Mouse (Mus musculus): ENCODE data around the gene Smg8. TPM values are rescaled to one million over a fixed set of nuclear protein-coding genes. Genes with fewer than 3 reads are reported as not detected.

The Smg8 gene
- polyA plus RNA-seq, 1 experiment, result 28.9 TPM

DNA sequence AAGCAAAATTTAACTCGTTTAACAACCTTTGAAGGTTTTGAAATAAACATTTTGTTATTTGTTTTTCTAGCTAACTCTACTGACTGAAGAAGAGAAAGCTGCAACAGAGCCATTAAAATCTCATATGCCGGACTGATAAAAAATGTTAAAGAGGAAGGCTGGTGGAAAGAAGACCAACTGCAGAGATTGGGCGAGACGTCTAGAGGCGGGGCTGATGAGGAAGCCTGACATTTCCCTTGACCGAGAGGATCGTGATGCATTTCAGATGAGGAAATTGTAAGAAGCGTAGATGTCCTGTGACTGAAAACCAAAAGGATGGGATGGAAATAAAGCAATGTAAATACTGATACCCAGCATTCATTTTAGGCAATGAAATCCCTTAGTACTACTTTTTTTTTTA, 35.3 kb upstream of the Smg8 start:
- no peaks in the 10 kb centered on the region for H3K4me1 ChIP-seq (ENCODE audit: control insufficient read depth, insufficient read depth, low read length)
- no peaks in the 10 kb centered on the region for H3K27me3 ChIP-seq (ENCODE audit: control insufficient read depth, insufficient read depth, low read length, poor library complexity, severe bottlenecking)
- no peak for TF ChIP-seq EP300 (IDR thresholded peaks at IDR 0.05; ENCODE audit: insufficient read depth, low read depth, low read length)
- no peak for TF ChIP-seq POLR2A (IDR thresholded peaks at IDR 0.05; ENCODE audit: insufficient read depth, low read length)
- TF ChIP-seq CTCF (IDR thresholded peaks at IDR 0.05; ENCODE audit: low read depth, low read length), result no peak
- no peak overlapping the region for H3K27ac ChIP-seq (ENCODE audit: insufficient read depth, low read length)
- peaks cover 42% of the 10 kb centered on the region for H3K36me3 ChIP-seq (ENCODE audit: control insufficient read depth, insufficient read depth, low read length, poor library complexity, severe bottlenecking)
- H3K9ac ChIP-seq (ENCODE audit: low read depth, poor library complexity, severe bottlenecking), result no peak overlapping the region
- H3K4me3 ChIP-seq (ENCODE audit: low read depth, low read length), result no peak overlapping the region
- no peaks in the 10 kb centered on the region for H3K9me3 ChIP-seq (replicated peaks; ENCODE audit: control insufficient read depth, insufficient read depth, low read length, poor library complexity, severe bottlenecking)

DNA sequence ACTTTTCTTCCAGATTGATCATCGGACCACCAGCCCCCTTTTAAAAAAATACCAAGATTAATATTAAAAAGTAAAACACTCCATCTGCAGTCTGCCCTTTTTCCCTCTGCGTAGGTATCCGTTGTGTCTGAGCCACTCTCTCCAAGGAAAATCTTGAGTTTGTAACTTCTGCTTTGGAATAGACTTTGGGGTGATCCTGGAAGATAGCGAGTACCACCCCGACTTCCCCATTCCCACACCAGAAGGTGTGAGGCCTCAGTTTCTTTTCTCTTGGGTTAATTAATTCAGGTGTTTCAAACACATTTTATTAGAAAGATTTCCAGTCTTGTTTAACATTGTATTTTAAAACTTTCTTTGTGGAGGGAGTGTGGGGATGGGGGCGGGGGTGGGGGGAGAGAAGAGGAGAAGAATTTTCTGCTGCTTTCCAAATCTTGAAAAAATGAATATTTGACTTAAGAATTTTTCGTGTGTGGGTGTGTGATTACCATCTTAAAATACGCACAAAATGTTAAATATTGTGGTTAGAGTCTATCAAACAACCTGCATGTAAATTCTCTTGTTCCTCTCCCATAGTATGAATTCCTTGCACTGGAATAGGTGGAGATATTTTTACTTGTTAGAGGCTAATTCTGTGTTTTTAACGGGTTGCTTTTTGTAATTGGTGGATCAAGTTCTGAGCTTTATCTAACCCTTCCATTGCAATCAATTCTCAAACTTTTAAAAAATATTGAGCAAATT, 23.8 kb upstream of the Smg8 start:
- Histone ChIP-seq H3K36me3 (ENCODE audit: control insufficient read depth, insufficient read depth, low read length, poor library complexity, severe bottlenecking) (peaks cover 37% of the 10 kb centered on the region), H3K27ac (ENCODE audit: insufficient read depth, low read length) (no peak overlapping the region), H3K4me3 (ENCODE audit: low read depth, low read length) (peak overlapping the region; percentile 95), H3K4me1 (ENCODE audit: control insufficient read depth, insufficient read depth, low read length) (no peaks in the 10 kb centered on the region), H3K9ac (ENCODE audit: low read depth, poor library complexity, severe bottlenecking) (peak overlapping the region; percentile 91), H3K27me3 (ENCODE audit: control insufficient read depth, insufficient read depth, low read length, poor library complexity, severe bottlenecking) (no peaks in the 10 kb centered on the region), H3K9me3 (replicated peaks; ENCODE audit: control insufficient read depth, insufficient read depth, low read length, poor library complexity, severe bottlenecking) (no peaks in the 10 kb centered on the region)
- TF ChIP-seq EP300 (IDR thresholded peaks at IDR 0.05; ENCODE audit: insufficient read depth, low read depth, low read length) (no peak), CTCF (IDR thresholded peaks at IDR 0.05; ENCODE audit: low read depth, low read length) (no peak), POLR2A (IDR thresholded peaks at IDR 0.05; ENCODE audit: insufficient read depth, low read length) (no peak)

DNA sequence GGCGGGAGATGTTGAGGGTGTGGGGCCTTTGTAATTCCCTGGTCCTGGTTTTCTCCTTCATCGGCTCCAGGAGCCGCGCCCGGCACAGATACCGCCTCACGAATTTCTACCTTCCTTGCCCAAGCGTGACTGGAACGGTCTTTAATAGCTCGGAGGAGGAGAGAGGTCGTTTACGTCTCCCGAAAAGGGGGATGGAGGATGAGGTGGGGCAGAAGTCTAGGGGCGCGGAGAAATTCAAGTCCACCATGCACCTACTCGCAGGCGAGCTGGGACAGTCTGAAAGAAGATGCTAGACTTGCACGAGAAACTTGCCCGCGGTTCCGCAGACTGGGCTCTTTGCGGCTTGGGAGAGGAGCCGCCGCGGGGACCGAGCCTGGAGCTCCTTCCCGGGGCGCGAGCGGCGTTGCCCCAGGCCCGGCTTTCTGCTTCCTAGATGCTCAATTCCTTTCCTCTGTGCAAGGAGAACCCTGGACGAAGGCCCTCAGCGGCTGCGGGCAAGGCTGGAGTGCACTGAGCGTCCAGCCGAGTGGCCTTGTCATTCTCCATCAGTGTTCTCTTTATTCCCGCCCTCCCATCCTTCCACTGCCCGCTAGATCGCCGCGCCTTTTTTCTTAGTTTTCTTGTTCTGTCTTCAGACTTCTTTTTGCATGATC, 23.1 kb upstream of the Smg8 start:
- no peaks in the 10 kb centered on the region for H3K27me3 ChIP-seq (ENCODE audit: control insufficient read depth, insufficient read depth, low read length, poor library complexity, severe bottlenecking)
- H3K4me1 ChIP-seq (ENCODE audit: control insufficient read depth, insufficient read depth, low read length), result no peaks in the 10 kb centered on the region
- H3K9me3 ChIP-seq (replicated peaks; ENCODE audit: control insufficient read depth, insufficient read depth, low read length, poor library complexity, severe bottlenecking), result no peaks in the 10 kb centered on the region
- peak overlapping the region; percentile 80 for H3K27ac ChIP-seq (ENCODE audit: insufficient read depth, low read length)
- H3K9ac ChIP-seq (ENCODE audit: low read depth, poor library complexity, severe bottlenecking), result peak overlapping the region; percentile 91
- TF ChIP-seq EP300 (IDR thresholded peaks at IDR 0.05; ENCODE audit: insufficient read depth, low read depth, low read length) (0 out of 2 replicates have a peak, but pooled peaks have one; percentile 1), CTCF (IDR thresholded peaks at IDR 0.05; ENCODE audit: low read depth, low read length) (no peak), POLR2A (IDR thresholded peaks at IDR 0.05; ENCODE audit: insufficient read depth, low read length) (no peak)
- H3K36me3 ChIP-seq (ENCODE audit: control insufficient read depth, insufficient read depth, low read length, poor library complexity, severe bottlenecking), result peaks cover 38% of the 10 kb centered on the region
- peak overlapping the region; percentile 95 for H3K4me3 ChIP-seq (ENCODE audit: low read depth, low read length)

DNA sequence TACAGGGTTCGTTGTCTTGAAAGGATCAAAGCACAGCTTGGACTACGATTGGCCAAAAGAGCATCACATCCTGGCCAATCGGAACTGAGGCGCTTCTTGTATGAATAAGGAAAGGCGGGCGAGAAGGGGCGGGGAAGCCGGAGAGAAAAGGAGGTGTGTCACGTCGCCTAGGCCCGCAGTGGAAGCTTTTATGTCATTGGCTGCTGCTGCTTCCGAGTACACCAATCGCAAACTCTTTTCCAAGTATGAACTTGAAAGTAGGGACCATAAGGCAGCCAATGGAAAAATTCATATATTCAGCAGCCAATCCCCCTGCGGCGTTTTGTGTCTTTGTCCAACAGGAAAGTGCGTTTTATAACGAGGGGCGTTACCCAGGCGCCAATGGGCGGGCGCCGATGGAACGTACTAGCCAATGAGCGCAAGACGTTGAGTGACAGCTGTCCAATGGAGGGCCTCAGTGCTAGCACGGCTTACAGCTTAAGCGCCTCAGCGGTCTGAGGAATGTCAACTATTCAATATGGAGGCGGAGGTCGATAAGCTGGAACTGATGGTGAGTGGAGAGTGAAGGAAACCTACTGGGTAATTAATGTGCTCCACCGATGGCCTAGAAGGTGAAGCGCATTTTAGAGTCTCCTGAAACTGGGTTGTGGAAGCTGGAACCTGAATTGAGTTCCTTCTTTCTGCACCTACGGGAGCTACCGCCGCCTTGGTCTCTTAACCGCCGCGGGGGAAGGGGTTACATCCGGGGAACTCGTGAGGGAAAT, 22.4 kb upstream of the Smg8 start, which contains the start of gene Ska2:
Ska2 (plus strand) TSS at position 480 of the 764 bp plus-strand sequence.
- Histone ChIP-seq H3K4me3 (ENCODE audit: low read depth, low read length) (peak within 1 kb of the TSS; percentile 98), H3K9me3 (replicated peaks; ENCODE audit: control insufficient read depth, insufficient read depth, low read length, poor library complexity, severe bottlenecking) (no peaks in the 10 kb centered on the region), H3K9ac (ENCODE audit: low read depth, poor library complexity, severe bottlenecking) (peak within 1 kb of the TSS; percentile 93), H3K4me1 (ENCODE audit: control insufficient read depth, insufficient read depth, low read length) (no peaks in the 10 kb centered on the region), H3K27ac (ENCODE audit: insufficient read depth, low read length) (peak within 1 kb of the TSS; percentile 80), H3K27me3 (ENCODE audit: control insufficient read depth, insufficient read depth, low read length, poor library complexity, severe bottlenecking) (no peaks in the 10 kb centered on the region), H3K36me3 (ENCODE audit: control insufficient read depth, insufficient read depth, low read length, poor library complexity, severe bottlenecking) (peaks cover 41% of the 10 kb centered on the region)
- 0 out of 2 replicates have a peak, but pooled peaks have one; percentile 4 for TF ChIP-seq EP300 (IDR thresholded peaks at IDR 0.05; ENCODE audit: insufficient read depth, low read depth, low read length)
- no peak for TF ChIP-seq CTCF (IDR thresholded peaks at IDR 0.05; ENCODE audit: low read depth, low read length)
- TF ChIP-seq POLR2A (IDR thresholded peaks at IDR 0.05; ENCODE audit: insufficient read depth, low read length), result peak; percentile 7

DNA sequence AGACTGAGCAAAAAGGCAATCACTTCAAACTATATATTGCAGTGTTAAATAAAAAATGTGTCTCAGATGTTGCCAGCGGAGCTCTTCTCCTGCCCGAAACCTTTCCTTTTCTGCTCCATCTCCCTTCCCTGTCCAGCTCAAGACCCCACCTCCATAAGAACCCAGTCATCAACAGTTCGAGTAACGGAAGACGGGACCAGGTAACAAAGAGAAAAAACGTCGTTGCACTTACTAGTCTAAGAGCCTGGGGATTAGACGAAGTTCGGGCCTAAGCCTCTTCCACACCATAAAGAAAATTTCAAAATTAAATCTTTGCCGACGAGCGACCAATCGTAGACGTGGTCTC, 21.8 kb upstream of the Smg8 start, which contains the start of gene Prr11:
Prr11 (minus strand) TSS at position 300 of the 346 bp plus-strand sequence.
- peak within 1 kb of the TSS; percentile 80 for H3K27ac ChIP-seq (ENCODE audit: insufficient read depth, low read length)
- peak within 1 kb of the TSS; percentile 93 for H3K9ac ChIP-seq (ENCODE audit: low read depth, poor library complexity, severe bottlenecking)
- no peak for TF ChIP-seq EP300 (IDR thresholded peaks at IDR 0.05; ENCODE audit: insufficient read depth, low read depth, low read length)
- TF ChIP-seq POLR2A (IDR thresholded peaks at IDR 0.05; ENCODE audit: insufficient read depth, low read length), result no peak
- TF ChIP-seq CTCF (IDR thresholded peaks at IDR 0.05; ENCODE audit: low read depth, low read length), result no peak
- H3K27me3 ChIP-seq (ENCODE audit: control insufficient read depth, insufficient read depth, low read length, poor library complexity, severe bottlenecking), result no peaks in the 10 kb centered on the region
- peaks cover 42% of the 10 kb centered on the region for H3K36me3 ChIP-seq (ENCODE audit: control insufficient read depth, insufficient read depth, low read length, poor library complexity, severe bottlenecking)
- peak within 1 kb of the TSS; percentile 98 for H3K4me3 ChIP-seq (ENCODE audit: low read depth, low read length)
- H3K4me1 ChIP-seq (ENCODE audit: control insufficient read depth, insufficient read depth, low read length), result no peaks in the 10 kb centered on the region
- no peaks in the 10 kb centered on the region for H3K9me3 ChIP-seq (replicated peaks; ENCODE audit: control insufficient read depth, insufficient read depth, low read length, poor library complexity, severe bottlenecking)
